7 mouse cellular contexts compared by ENCODE assay signal in the genomic region with DNA sequence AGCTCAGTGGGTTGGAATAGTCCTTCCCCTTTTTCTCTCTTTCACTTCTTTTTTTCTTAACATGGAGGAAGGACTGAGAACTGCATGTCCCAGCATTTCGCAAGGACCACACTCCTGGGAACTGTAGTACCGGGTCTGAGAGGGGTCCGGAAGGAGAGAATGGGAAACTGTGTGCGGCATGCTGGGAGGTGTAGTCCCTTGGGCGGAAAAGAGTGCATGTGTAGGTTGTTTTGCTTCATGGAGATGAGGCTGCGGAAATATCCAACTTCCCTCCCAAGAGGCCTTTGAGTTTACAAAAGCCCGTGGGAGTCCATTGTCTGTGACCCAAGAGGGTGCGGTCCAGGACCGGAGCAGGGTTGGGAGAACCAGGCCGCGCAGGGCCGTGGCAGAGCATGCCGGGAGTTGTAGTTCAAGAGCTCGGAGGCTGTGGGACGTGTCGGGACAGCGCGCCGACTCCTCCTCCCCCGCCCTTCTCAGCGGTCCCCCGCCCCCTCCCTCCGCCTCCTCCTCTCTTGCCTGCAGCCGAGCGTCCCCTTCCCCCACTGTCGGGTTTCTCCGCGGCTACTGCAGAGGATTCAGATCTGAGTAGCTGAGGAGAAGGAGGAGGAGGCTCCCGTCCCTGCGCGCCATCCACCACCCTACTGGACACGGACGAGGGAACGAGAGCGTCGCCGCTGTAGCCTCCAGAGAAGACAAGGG. TPM values are rescaled to one million over a fixed set of nuclear protein-coding genes. Genes with fewer than 3 reads are reported as not detected.
A peak's percentile ranks its signal among the peaks of the same experiment; 100 is the strongest.
DNase-seq lines count a peak whose midpoint lies in the region; ATAC-seq lines count a peak whose summit lies in the region.

A gene (plus strand): TSS at position 493 of the 699 bp plus-strand sequence.

- ATAC-seq in intestine, embryonic 16.5 days, result peak; percentile 99
- peak; percentile 99 for ATAC-seq in midbrain, embryonic 11.5 days (ENCODE audit: low FRiP score)

- H3K36me3 ChIP-seq in intestine, embryonic 16.5 days (ENCODE audit: control insufficient read depth, insufficient read depth, low read length), result no peaks in the 10 kb centered on the region
- H3K36me3 ChIP-seq in midbrain, embryonic 11.5 days (ENCODE audit: control insufficient read depth, insufficient read depth, low read length), result no peaks in the 10 kb centered on the region

- H3K4me1 ChIP-seq in intestine, embryonic 16.5 days (ENCODE audit: control insufficient read depth, insufficient read depth, low read length), result peaks cover 14% of the 10 kb centered on the region
- peaks cover 13% of the 10 kb centered on the region for H3K4me1 ChIP-seq in midbrain, embryonic 11.5 days (ENCODE audit: control insufficient read depth, insufficient read depth, low read length)

- H3K4me3 ChIP-seq in intestine, embryonic 16.5 days (ENCODE audit: low read length), result peak within 1 kb of the TSS; percentile 95
- H3K4me3 ChIP-seq in midbrain, embryonic 11.5 days (ENCODE audit: low read depth, low read length), result peak within 1 kb of the TSS; percentile 82

- H3K9ac ChIP-seq in intestine, embryonic 16.5 days (ENCODE audit: low read depth, low read length), result peak within 1 kb of the TSS; percentile 93
- peak within 1 kb of the TSS; percentile 98 for H3K9ac ChIP-seq in midbrain, embryonic 11.5 days (ENCODE audit: low read length)

- H3K9me3 ChIP-seq in intestine, embryonic 16.5 days (ENCODE audit: control insufficient read depth, low read length), result no peaks in the 10 kb centered on the region
- H3K9me3 ChIP-seq in midbrain, embryonic 11.5 days (ENCODE audit: control insufficient read depth, low read length), result no peaks in the 10 kb centered on the region

- peak within 1 kb of the TSS; percentile 97 for H3K27ac ChIP-seq in intestine, embryonic 16.5 days (ENCODE audit: low read length)
- H3K27ac ChIP-seq in midbrain, embryonic 11.5 days (ENCODE audit: low read depth, low read length), result peak within 1 kb of the TSS; percentile 100

- intact Hi-C loops in left cerebral cortex, postnatal 36 days (cut with DNase I), result no loop called here

- H3K4me2 ChIP-seq in intestine, embryonic 16.5 days (ENCODE audit: low read depth, low read length), result peak within 1 kb of the TSS; percentile 78
- peak within 1 kb of the TSS; percentile 84 for H3K4me2 ChIP-seq in midbrain, embryonic 11.5 days

- DNase-seq in adrenal gland, adult 8-10 months, result peak; percentile 93
- peak; percentile 98 for DNase-seq in embryo, embryonic 9.5 days (ENCODE audit: extremely low spot score)
- peak; percentile 84 to 95 for DNase-seq in gastrocnemius, postnatal 4 days (ENCODE audit: low spot score in 2 of 2)
- peak; percentile 95 to 96 for DNase-seq in left cerebral cortex, postnatal 36 days (ENCODE audit: low spot score in 2 of 2)
- peak; percentile 99 for DNase-seq in midbrain, embryonic 11.5 days (ENCODE audit: low spot score, missing footprints)
- DNase-seq in skeletal muscle tissue, adult 2 months (ENCODE audit: low read depth, low spot score), result peak; percentile 91

- no peaks in the 10 kb centered on the region for H3K27me3 ChIP-seq in intestine, embryonic 16.5 days (replicated peaks; ENCODE audit: control insufficient read depth, insufficient read depth, low read length)
- no peaks in the 10 kb centered on the region for H3K27me3 ChIP-seq in midbrain, embryonic 11.5 days (ENCODE audit: control insufficient read depth, insufficient read depth, low read length)

- WGBS in intestine, embryonic 16.5 days, result under 1% methylated on average over 34 of the region's 37 CpGs
- under 1% methylated on average over 36 of the region's 37 CpGs for whole genome bisulfite sequencing in midbrain, embryonic 11.5 days

RNA-seq across cellular contexts. Expression of the gene that starts here (rescaled TPM):
- total RNA-seq in adrenal gland, adult 8-10 months (2022), result 10 to 100 TPM; 46.7 to 75.8 (median 55.1) TPM
- total RNA-seq in gastrocnemius, postnatal 4 days (2021), result 10 to 100 TPM; 65.7 to 67.8 TPM
- 21.2 and 24.9 TPM in 2 replicates for polyA plus RNA-seq in intestine, embryonic 16.5 days (2015; fragmentation: Nextera tagmentation; extraction: Ambion mirVana)
- 100 to 1,000 TPM; 240 to 242 TPM for total RNA-seq in left cerebral cortex, postnatal 36 days (2021)
- 34.8 and 36.3 TPM in 2 replicates for polyA plus RNA-seq in midbrain, embryonic 11.5 days (2014; fragmentation: Nextera tagmentation; extraction: Ambion mirVana)

Comparison
In these comparisons a context has a peak if more than half of its experiments do, and no peak if none do; other contexts are left out.
1. Peak in every context shown above with its lines: DNase-seq, ATAC-seq, H3K4me3 ChIP-seq and H3K27ac ChIP-seq.